In the genomic region with DNA sequence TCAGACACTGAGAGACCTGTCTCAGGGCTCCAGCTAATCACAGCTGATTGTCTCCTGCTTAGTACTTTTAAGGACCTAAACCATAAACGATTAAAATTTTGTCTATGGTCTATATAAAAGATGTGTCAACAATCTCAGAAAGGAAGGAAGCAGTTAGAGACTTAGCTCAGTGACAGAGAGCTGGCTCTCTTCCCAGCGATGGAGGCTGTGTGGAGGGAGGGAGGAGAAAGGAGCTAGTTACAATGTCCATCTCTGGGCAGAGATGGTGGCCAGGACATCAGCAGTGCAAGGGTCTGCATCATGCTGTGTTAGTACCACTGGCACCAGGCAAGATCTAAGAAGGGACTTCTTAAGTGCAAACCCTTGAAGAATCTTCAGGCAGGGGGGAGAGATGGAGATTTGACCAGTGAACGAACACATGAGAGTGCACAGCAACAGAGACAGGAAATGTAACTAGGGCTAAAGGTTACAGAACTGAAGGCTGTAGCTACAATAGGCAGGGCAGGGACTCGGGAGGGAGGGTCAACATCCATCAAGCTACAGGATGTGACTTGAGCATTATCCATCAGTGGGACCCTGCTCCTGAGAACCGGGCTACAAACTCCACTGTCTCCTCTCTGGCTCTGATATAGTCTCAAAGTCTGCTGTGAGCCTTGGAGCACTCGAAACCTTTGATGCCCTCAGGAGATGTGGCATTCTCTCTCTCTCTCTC, we compare ENCODE assay signal across 18 mouse cellular contexts. TPM values are rescaled to one million over a fixed set of nuclear protein-coding genes. Genes with fewer than 3 reads are reported as not detected.
A peak's percentile ranks its signal among the peaks of the same experiment; 100 is the strongest.
DNase-seq lines count a peak whose midpoint lies in the region; ATAC-seq lines count a peak whose summit lies in the region.
"Had no signal": no experiment of that assay in that cellular context is flagged by ENCODE, and none has a peak within 500 bp of the region (broad histone marks: within the 10 kb centered on the region; RNA-seq: fewer than 3 reads in every experiment).

No protein-coding gene starts in this region.

- no peaks in the 10 kb centered on the region for H3K9me3 ChIP-seq in heart, embryonic 16.5 days (replicated peaks; ENCODE audit: control insufficient read depth, low read length)
- 0 out of 2 replicates have a peak, but pooled peaks cover 2% of the 10 kb centered on the region for H3K9me3 ChIP-seq in liver, embryonic 16.5 days (replicated peaks; ENCODE audit: control insufficient read depth, low read length)
- H3K9me3 ChIP-seq: neural tube, embryonic 15.5 days had no signal

- WGBS in heart, embryonic 16.5 days, result 33% methylated on average over 6 of the region's 6 CpGs
- WGBS in liver, embryonic 16.5 days (ENCODE audit: insufficient replicate concordance), result 20% methylated on average over 6 of the region's 6 CpGs

- no peak for DNase-seq in heart, adult 8-10 months (ENCODE audit: low spot score)
- DNase-seq in liver (no peak), adipocyte (ENCODE audit: low spot score) (peak; percentile 59)
- peak; percentile 71 to 75 for DNase-seq in kidney, postnatal 4 days
- no peak for DNase-seq in ovary, postnatal 14 days (ENCODE audit: low spot score)
- DNase-seq: cerebellum, adult 9-10 months; forebrain, postnatal 0 days; gastrocnemius, postnatal 14 days; right cerebral cortex, adult 18-20 months had no signal

- H3K27ac ChIP-seq in heart, embryonic 16.5 days (ENCODE audit: low read length), result peak overlapping the region; percentile 31; the same call in 1 of the 2 replicates
- no peak overlapping the region for H3K27ac ChIP-seq in liver, embryonic 16.5 days (ENCODE audit: low read length)
- H3K27ac ChIP-seq: layer of hippocampus, adult 2 months; neural tube, embryonic 15.5 days had no signal

- no peaks in the 10 kb centered on the region for H3K36me3 ChIP-seq in heart, embryonic 16.5 days (ENCODE audit: control insufficient read depth, insufficient read depth)
- no peaks in the 10 kb centered on the region for H3K36me3 ChIP-seq in liver, embryonic 16.5 days (ENCODE audit: control insufficient read depth, insufficient read depth)
- H3K36me3 ChIP-seq: neural tube, embryonic 15.5 days had no signal

- H3K4me3 ChIP-seq in heart, embryonic 16.5 days (ENCODE audit: low read length), result no peak overlapping the region
- no peak overlapping the region for H3K4me3 ChIP-seq in liver, embryonic 16.5 days (ENCODE audit: low read depth, low read length)
- H3K4me3 ChIP-seq: erythroblast, embryonic 14.5 days; layer of hippocampus, adult 2 months; neural tube, embryonic 15.5 days had no signal

- peak; percentile 28; the same call in 1 of the 2 replicates for ATAC-seq in heart, embryonic 16.5 days (replicated peaks; ENCODE audit: extremely low read depth, insufficient read depth, low FRiP score)
- 0 out of 2 replicates have a peak, but pooled peaks have one; percentile 37 for ATAC-seq in liver, embryonic 16.5 days (ENCODE audit: low read depth)
- ATAC-seq: activated CD4-positive, CD25-positive, alpha-beta regulatory T cell, adult 4 months; forebrain, postnatal 0 days; hindbrain, embryonic 16.5 days had no signal

- H3K4me2 ChIP-seq in heart, embryonic 16.5 days (ENCODE audit: low read depth, low read length), result no peak overlapping the region
- H3K4me2 ChIP-seq in liver, embryonic 16.5 days (ENCODE audit: low read depth, low read length), result no peak overlapping the region
- H3K4me2 ChIP-seq: neural tube, embryonic 15.5 days had no signal

- H3K27me3 ChIP-seq in heart, embryonic 16.5 days (ENCODE audit: control insufficient read depth, insufficient read depth, low read length), result peaks cover 22% of the 10 kb centered on the region
- peaks cover 33% of the 10 kb centered on the region for H3K27me3 ChIP-seq in liver, embryonic 16.5 days (ENCODE audit: control insufficient read depth, insufficient read depth, low read depth, low read length)

- no peak overlapping the region for H3K9ac ChIP-seq in heart, embryonic 16.5 days (ENCODE audit: low read length)
- H3K9ac ChIP-seq in liver, embryonic 16.5 days (ENCODE audit: low read depth, low read length), result no peak overlapping the region
- H3K9ac ChIP-seq: forebrain, postnatal 0 days; neural tube, embryonic 15.5 days had no signal

- H3K4me1 ChIP-seq in heart, embryonic 16.5 days (ENCODE audit: control insufficient read depth, insufficient read depth, low read length), result peaks cover 2% of the 10 kb centered on the region; the same call in 1 of the 2 replicates
- H3K4me1 ChIP-seq in liver, embryonic 16.5 days (ENCODE audit: control insufficient read depth, low read depth, low read length), result no peaks in the 10 kb centered on the region

RNA-seq across cellular contexts. Expression of gene Lbx2, which starts 6.4 kb away (rescaled TPM):
- 0.35 and 0.40 TPM in 2 replicates for polyA plus RNA-seq in heart, embryonic 16.5 days (2015; fragmentation: Nextera tagmentation; extraction: Ambion mirVana)
- total RNA-seq in heart, adult 8-10 months (2022), result 1 to 10 TPM in 3 of 4 experiments, under 1 TPM in 1; 0.90 to 2.9 (median 1.3) TPM
- 0.25 and 0.48 TPM in 2 replicates for polyA plus RNA-seq in liver, embryonic 16.5 days (2015; fragmentation: Nextera tagmentation; extraction: Ambion mirVana)
- total RNA-seq: forebrain, postnatal 0 days; megakaryocyte-erythroid progenitor cell, adult 5-6 weeks; monocyte, adult 5-6 weeks had no signal
- polyA plus RNA-seq: activated CD4-positive, CD25-positive, alpha-beta regulatory T cell, adult 4 months; erythroblast, embryonic 14.5 days; hindbrain, embryonic 16.5 days had no signal

RNA-seq across cellular contexts. Expression of gene Ccdc142, which starts 8.8 kb away (rescaled TPM):
- 2.0 and 2.6 TPM in 2 replicates for polyA plus RNA-seq in heart, embryonic 16.5 days (2015; fragmentation: Nextera tagmentation; extraction: Ambion mirVana)
- total RNA-seq in heart, adult 8-10 months (2022), result 1 to 10 TPM in 3 of 4 experiments, under 1 TPM in 1; 0.72 to 2.8 (median 1.3) TPM
- 0.59 and 1.1 TPM in 2 replicates for polyA plus RNA-seq in liver, embryonic 16.5 days (2015; fragmentation: Nextera tagmentation; extraction: Ambion mirVana)
- polyA plus RNA-seq: activated CD4-positive, CD25-positive, alpha-beta regulatory T cell, adult 4 months had no signal

RNA-seq across cellular contexts. Expression of gene Gm42688, which starts 8.8 kb away (rescaled TPM):
- polyA plus RNA-seq in heart, embryonic 16.5 days (2015; fragmentation: Nextera tagmentation; extraction: Ambion mirVana), result 1.9 and 2.2 TPM in 2 replicates
- total RNA-seq in heart, adult 8-10 months (2022), result 1 to 10 TPM in 3 of 4 experiments, under 1 TPM in 1; 0.57 to 1.9 (median 1.2) TPM
- 0.81 and 1.1 TPM in 2 replicates for polyA plus RNA-seq in liver, embryonic 16.5 days (2015; fragmentation: Nextera tagmentation; extraction: Ambion mirVana)

RNA-seq across cellular contexts. Expression of gene Pcgf1, which starts 14.9 kb away (rescaled TPM):
- polyA plus RNA-seq in heart, embryonic 16.5 days (2015; fragmentation: Nextera tagmentation; extraction: Ambion mirVana), result 16.6 and 18.0 TPM in 2 replicates
- 1 to 10 TPM; 7.6 to 9.8 (median 8.5) TPM for total RNA-seq in heart, adult 8-10 months (2022)
- polyA plus RNA-seq in liver, embryonic 16.5 days (2015; fragmentation: Nextera tagmentation; extraction: Ambion mirVana), result 15.6 and 17.1 TPM in 2 replicates

RNA-seq across cellular contexts. Expression of gene Mrpl53, which starts 16.3 kb away (rescaled TPM):
- 165 and 169 TPM in 2 replicates for polyA plus RNA-seq in heart, embryonic 16.5 days (2015; fragmentation: Nextera tagmentation; extraction: Ambion mirVana)
- total RNA-seq in heart, adult 8-10 months (2022), result 100 to 1,000 TPM; 132 to 143 (median 140) TPM
- 66.1 and 73.4 TPM in 2 replicates for polyA plus RNA-seq in liver, embryonic 16.5 days (2015; fragmentation: Nextera tagmentation; extraction: Ambion mirVana)

Comparison
In these comparisons a context has a peak if more than half of its experiments do, and no peak if none do; other contexts are left out.
1. DNase-seq: peak in adipocyte (single experiment) and kidney, postnatal 4 days (2 of 2); none in heart, adult 8-10 months (single experiment), liver (single experiment) and ovary, postnatal 14 days (single experiment).